Mouse (Mus musculus): Measurements from ENCODE around the gene Fam72a.

Gene Fam72a

GRCm38 (mm10) chr1:131578943-131579680 lies 51.4 kb downstream of the Fam72a start:
- no peak for DNase-seq (ENCODE audit: extremely low read depth, low read depth)

- DNase-seq (ENCODE audit: extremely low read depth, low read depth) = no peak
Observed at GRCm38 (mm10) chr1:131580389-131580788, 52.7 kb downstream of the Fam72a start.

DNA sequence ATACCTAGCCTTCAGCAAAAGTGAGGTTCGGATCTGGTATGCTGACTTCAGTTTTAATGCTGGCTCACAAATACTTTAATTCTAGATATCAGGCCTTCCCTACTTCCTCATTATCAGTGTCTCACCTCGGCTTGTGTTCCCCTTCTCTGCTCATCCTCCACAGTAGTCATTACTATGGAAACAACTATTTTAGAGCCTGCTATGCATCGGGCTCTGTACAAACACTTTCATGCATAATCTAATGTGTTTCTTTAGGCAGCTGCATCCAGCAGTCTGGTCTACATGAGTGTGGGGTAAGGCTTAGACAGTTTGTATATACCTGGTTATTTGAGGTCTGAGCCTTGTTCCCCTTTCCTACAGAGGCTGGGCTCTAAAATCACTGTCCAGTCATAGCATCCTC lies 55.9 kb downstream of the Fam72a start:
- peak; percentile 12 for DNase-seq (ENCODE audit: extremely low read depth, low read depth)

DNA sequence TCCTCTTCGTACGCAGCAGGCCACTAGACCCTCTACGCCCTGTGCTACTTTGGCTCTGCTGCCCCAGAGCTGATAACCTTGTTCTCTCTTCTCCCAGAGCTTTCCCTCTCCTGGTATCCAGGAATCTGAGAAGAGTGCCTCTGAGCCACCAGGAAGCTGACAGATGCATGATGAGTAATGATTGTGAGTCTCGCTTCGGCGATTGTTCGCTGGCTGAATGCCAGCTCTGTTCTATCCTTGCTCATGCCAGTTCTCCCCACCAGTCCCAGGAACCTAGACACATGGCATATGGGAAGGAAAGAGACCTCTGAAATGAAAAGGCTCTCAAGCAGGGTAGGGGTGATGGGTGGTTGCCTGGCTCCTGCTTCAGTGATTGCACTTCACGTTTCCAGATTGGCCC lies 59.1 kb downstream of the Fam72a start:
- no peak for DNase-seq (ENCODE audit: extremely low read depth, low read depth)
